Mouse (Mus musculus) layer of hippocampus, postnatal 14 days (tissue): ENCODE measurements at regions not wholly inside any gene's neighbourhood (a gene's known extent, or its start where the extent isn't known, plus 50 kb on each side); places are given as distances from the start of the nearest gene placed in this dataset.

Experiments
- DNase-seq, 2 experiments: peaks; one replicate each; pipeline ENCODE4 v3.0.0; 2021 to 2022; ENCODE audit warnings: low spot score in 2 of 2, mixed read lengths in 1 of 2

DNA sequence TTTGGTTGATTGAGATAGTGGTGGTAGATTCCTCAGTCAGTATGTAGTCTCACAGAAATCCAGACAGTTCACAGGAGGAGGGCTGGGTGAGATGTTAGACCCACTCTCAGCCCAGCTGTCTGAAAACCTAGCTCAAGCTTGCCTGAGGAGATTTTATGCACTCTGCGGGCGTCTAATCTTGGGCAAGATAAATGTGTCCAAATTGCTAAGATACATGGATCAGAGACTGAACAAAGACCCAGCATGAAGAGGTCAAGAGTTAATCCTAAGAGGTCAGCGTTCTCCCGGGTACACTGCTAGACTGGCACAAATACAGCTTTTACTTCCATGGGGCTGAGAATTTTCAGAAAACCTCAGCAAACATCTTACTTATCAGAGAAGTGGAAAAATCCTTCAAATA lies 186.8 kb upstream of the Dusp10 start:
- DNase-seq = no peak

DNA sequence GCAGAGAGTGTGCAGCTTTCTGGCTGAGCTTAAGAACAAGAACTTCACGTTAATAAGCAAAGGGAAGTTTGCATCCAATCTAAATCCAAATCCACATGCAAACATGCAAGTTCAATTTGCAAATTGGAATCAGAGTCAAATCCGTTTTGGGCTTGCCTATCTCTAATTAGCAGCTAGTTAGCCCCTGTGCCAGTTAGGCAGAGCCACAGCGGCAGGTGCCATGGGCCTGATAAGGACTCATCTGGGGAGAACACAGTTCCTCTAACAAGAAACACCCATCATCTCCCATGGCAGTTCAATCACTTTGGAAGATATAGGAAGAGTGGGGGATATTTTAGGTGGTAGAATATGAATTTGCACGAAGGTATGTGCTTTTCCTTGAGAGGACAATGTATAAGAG lies 168.0 kb upstream of the Dusp10 start:
- no peak for DNase-seq

DNA sequence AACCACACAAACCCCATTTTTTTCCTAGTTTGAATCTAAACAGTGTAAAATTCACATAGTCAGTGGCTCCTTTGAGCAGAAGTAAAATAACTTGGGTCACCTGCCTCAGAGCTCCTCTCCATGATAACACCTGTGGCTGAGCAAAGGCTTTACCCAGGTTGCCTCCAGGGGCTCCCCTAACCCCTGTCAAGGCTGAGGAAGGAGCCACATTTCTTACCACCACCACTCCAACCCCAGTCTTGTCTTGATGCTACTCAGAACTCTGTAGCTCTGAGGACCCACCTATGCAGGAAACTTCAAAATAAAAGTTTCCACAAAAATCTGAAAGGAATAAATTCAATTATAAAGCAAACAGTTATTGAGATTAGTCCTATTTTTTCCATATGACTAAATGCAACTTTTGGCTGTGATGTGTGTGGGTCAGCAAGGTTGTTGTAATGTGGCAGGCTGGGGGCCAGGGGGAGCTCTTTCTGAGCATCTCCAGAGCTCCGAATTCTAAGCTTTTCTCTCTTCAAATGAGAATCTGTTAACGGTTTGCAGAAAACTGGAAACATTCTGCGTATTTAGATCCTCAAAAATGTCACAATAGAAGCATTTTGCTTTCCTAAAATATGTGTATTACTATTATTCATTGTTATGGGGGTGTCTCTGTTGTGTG lies 159.0 kb upstream of the Dusp10 start:
- peak in 1 of 2 experiments; percentile 5 for DNase-seq

DNA sequence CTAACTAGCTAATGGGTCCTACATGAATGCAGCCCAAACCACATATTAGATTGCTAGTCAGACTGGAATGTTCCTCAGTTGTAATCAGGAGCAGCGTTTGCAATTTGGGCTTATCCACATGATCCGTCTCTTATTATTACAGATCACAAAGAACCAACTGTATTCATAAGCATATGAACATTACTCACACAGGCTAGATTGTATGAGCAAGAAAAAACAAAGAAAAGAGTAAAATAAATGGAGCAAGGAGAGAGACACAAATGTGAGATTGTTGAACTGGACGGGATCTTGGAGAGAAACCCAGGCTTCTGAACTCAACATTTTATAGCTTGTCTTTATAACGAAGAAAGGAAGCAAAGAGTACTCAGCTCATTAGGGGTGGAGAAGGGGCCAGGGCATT lies 148.0 kb upstream of the Dusp10 start:
- DNase-seq = no peak

DNA sequence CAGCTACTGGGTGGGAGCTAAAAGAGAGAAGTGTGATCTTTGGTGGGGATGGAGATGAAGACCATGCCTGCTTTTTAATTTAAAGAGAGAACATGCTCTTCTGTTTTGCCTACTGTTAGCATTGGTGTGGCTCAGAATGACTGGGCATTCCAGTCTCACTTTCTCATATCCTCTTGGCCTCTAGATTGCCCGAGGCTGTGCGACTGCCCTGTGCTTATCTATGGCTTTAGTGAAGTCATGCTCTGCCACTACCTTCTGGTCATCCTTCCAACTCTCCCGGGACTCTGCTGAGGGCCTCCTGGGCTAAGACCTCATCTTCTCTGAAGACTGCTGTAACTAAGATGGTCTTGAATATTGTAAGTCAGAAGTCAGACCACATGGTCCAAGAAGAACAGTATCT lies 147.5 kb upstream of the Dusp10 start:
- no peak for DNase-seq

DNA sequence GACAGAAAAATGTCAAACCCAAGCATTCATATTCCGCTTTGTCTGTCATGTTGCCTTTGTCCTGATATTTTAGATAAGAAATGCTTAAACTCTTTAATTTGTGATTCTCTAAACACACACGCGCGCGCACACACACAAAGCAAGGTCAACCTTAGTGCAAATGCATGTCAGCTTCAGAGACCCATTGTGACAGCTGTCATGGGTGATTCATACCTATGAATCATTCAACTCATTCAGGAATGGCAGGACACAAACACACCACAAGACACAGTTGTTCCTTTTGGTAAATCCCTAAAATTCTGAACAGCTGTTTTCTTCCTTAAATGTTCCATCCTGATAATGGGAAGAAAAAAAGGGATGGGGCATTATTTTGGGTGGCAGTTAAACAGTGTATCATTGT lies 144.1 kb upstream of the Dusp10 start:
- DNase-seq = no peak

DNA sequence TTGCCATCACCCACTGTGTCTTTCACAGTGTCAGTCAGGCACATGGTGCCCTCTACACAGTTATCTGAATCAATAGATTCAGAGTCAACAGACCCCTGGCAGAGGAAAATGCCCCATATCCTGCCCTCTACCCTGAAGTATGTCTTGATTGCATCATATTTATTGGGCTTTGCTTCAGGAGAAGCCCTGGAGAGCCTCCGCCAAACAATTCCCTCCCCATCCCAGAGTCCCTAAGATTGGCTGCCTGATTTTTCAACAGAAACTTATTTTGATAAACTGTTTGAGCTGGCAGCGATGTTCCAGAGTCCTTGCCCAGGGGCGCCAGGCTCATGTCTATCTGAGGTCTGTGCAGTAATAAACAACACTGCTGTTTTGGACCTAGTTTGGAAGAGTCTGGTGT lies 117.2 kb upstream of the Dusp10 start:
- no peak for DNase-seq

DNA sequence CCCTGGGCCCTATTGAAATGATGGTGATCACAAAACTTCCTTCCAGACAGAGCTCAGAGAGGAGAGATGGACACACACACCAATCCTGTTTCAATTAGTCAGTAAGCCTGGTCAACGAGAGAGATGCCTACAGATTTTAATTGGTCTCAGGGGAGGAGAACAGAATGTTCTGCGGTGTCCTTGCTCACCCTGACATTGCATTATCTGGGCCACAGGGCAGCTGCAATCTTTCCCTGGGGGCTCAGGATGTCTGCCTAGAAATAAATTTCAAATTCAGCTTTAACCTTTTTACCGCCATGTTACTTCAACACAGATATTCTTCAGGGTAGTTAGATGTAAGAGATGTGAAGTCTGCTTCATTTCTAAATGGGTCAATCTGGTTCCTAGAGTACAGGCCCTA lies 115.0 kb upstream of the Dusp10 start:
- no peak for DNase-seq

DNA sequence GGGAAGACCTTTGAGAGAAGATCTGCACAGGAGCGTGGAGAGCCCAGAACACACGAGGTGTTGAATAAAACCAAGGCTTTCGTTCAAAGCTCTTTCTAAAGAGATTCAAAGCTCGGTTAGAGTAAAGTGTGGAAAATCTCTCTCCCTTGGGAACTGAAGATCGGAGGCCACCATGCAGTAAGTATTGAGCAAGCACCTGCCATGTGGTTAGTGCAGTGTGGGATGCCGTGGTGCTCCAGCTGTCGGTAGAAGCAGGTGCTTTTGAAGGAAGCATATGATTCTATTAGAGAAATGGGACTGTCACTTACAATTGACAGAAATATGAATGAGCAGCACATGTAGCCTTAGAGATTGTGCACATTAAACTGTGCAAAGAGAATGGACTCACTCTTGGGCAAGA lies 108.5 kb upstream of the Dusp10 start:
- DNase-seq = no peak

DNA sequence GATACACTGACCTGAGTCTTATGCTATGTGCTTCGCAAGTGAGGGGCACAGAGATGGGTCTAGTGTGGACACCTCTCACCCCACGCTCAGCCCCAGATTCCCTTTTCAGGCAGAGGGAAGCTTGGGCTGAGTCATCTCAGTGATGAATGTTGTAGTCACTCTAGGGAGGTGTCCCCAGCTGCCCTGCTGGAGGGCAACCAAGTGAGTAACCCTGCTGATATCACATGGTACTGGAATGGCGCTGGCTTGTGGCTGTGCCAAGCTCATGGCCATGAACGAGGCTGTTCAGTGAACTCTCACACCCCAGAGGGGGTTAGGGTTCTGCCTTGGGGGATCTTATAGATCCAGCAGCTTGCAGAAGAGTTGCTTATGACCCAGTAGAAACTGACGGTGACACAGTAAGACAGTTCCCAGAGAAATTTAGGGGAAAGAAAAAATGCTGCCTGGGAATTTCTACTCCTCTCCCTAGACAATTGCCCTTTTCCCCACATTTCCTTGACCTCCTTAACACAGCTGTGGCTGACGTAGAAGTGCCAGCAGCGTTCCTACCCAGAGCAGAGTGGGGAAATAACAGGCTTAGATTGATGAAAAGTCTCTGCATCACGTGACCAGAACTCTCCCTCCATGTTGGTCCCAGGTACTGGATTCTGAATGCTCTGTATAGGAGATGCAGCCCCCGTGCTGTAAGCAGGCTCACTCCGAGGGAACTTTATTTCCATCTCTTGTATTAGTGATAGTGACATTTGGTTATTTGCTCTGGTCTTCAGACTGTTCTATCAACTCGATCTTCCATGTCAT lies 107.6 kb upstream of the Dusp10 start:
- no peak for DNase-seq

DNA sequence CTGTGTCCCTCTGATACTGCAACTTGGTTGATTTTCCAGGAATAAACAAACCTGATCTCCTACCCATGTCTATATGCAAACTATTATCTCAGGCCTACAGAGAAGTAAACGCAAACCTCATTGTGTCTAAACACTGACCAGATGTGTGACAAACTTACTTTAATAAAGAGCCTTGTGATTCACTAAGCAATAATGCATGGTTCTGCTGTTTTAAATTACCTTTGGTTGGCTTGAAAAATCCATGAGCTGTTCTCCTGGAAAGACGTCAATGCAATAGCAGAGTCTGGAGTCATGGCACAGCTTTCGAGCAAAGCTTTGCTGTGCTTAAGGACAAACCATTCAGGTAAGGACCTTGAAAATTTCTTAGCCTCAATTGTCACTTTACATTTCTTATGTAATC lies 95.4 kb upstream of the Dusp10 start:
- DNase-seq = no peak

DNA sequence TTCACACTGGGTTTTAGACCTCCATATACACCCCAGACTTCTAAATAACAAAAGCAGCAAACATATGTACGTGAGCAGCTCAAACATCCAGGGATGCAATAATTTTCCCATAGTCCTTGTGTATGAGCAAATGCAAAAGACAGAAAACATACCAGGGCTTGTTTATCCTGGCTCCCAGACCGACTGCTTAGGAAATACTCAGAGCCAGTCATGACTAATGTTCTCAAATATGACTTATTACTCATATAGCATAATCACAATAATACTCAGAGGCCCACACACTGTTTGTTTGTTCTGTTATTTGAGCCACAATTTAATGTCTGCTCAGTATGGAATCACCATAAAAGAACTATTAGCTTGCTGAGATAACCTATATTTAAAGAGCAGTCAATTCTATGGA lies 91.8 kb upstream of the Dusp10 start:
- DNase-seq = no peak

DNA sequence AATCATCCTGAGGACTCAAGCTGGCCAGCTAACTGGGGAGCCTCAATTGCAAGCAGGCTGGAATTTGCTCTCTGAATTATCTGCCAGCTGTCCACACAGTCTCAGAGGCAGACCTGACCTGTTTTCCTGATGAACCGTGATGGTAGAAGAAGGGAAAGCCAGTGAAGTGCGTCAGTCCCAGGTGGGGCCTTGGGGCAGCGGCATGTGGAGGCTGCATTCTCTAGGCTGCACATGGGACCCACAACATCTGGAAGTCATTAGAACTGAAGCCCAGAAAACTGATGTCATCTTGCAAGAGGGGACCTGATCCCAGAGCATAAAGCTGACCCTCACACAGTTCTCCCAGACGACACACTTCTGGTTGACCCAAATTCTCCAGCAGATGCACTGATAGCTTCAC lies 84.6 kb upstream of the Dusp10 start:
- no peak for DNase-seq

DNA sequence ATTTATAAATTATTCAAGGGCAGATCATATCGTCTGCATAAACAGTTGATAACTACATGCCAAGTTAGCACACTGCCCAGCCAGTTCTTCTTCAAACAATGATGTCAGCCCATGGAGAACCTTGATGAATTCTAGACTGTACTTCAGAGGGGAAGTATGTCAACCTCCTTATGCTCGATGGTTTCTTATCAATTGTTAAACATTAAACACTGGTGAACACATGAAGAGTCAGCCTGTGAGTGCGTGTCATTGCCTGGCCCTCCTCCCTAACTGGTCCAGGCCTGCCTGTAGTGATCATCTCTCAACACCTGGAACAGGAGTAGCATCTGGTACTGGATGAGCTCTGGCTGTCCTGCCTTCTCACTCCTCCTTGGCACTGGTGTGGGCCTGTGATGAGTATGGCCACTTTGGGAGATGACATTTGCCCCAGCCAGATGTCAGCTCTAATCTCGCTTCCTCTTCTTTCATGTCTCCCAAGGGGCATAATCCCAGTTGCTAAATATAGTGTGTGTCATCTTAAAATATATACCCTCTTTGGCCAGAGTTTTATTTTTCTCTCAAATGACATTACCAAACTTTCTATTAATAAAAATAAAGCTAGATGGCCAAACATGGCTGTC lies 82.6 kb upstream of the Dusp10 start:
- no peak for DNase-seq

DNA sequence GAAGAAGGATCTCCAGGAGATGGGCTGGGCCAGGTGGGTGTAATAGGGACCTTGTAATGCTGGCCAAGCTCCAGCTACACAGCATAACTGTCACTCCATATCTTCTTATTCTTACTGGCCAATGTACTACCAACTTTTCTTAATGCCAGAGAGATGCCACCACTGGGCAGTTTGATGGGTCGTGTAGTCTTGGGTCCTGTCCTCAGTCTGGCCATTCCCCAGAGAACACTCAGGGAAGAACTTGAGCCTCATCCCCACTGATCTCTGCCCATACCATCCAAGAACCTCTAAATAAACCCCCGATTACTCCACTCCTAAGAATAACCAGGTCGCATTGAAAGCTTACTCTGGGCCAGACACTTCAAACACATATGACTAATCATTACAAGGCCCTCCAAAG lies 82.0 kb upstream of the Dusp10 start:
- DNase-seq = no peak

DNA sequence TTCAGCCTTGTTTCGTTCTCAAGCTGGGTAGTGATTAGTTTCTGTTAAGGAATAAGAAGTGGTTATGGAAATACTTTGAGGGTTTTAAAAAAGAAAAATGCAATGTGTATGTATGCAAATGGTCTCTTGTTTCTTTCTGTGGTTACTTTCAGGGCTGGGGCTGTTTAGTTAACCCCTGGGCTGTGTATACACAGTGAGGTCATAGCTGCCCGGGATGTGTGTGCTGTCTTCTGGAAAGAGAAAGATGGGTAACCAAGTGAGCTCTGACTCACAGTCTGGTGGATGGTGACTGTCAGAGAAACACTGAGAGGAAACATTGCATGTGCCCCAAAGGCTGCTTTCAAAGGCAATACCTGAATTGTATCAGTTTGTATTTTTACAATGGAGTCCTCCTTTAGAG lies 79.3 kb upstream of the Dusp10 start:
- DNase-seq = no peak

DNA sequence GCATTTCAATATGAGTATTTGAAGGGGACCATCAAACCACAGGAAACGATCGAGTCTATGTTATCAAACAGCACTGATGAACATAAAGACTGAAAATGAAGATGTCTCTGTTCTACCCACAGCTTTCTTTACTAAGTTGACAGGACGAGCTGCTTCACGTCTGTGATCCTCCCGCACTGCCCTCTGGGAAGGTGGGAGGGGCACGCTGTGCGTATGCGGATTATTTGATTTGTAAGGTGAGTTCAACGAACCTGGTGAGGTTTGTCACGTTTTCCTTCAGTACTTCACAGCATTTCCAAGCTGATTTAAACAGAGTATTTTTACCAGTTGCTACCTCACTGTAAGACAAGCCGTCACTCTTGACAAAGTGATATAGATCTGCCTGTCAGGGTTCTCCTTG lies 75.9 kb upstream of the Dusp10 start:
- no peak for DNase-seq

DNA sequence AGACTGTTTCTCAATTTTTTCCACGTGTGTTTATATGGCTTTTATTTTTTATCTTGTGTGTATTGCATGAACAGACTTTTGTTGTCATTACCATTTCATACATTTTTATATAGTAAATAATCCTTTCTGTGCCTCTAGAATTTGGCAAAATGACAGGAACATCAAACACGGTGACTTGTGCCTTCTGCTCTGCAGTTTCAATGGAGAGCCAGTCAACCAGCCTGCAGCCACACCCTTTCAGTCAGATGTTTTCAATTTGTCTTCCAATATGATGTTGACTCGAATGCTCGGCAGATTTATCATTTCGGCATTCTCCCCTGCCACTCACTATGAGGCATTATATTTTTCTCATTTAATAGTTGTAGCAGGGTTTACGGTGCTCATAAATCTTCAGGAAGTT lies 74.7 kb upstream of the Dusp10 start:
- DNase-seq = no peak

DNA sequence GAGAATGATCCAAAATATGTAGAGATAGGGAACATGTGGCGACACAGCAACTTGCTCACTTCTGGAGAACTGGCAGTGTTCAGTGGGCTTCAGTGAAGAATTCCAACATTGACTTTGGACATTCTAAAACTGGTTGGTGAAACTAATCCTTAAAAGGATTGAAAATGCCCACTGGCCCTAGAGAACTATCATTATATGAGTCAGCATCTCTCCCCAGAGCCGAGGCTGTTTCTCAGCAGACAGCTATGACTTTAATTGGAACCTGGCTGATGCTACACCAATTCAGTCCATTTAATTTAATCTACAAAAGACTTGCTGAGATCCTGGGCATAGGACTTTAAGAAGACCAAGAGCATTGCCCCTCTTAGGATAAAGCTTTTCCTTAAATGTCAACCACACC lies 72.4 kb upstream of the Dusp10 start:
- no peak for DNase-seq

DNA sequence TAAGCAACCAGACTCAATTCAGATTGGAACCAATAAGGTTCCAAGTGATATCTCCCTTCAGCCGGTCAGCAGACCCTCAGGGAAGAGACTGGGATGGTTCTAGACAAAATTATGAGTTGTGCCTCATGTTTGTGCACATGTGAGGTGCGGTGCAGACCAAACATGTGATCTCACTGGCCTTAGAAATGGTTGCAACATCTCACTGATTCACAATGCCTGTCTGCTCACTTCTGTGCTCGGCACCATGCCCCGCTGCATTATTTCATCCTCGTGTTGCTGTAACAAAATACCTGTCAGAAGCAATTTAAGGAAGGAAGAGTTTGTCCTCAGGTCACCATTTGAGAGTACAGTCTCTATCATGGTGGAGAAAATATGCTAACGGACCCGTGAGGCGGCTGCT lies 66.9 kb upstream of the Dusp10 start:
- no peak for DNase-seq

DNA sequence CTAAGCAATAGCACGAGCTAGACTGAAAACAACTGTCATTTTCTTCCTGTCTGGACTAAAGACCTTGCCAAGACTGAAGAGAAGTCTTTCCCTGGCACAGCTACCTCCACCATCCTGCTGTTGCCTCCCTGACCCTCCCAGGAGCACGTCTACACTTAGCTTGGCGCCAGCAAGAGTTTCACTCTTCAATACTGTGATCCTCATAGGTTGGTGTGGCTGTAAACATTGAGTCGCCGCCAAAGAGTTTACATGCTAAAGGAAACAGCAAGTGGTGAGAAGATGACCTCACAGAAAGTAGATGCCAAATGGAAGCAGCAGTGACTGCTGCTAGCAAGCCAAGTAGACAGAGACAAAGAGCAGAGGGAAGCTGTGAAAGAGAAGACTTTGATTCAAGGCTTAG lies 66.0 kb upstream of the Dusp10 start:
- DNase-seq = no peak

DNA sequence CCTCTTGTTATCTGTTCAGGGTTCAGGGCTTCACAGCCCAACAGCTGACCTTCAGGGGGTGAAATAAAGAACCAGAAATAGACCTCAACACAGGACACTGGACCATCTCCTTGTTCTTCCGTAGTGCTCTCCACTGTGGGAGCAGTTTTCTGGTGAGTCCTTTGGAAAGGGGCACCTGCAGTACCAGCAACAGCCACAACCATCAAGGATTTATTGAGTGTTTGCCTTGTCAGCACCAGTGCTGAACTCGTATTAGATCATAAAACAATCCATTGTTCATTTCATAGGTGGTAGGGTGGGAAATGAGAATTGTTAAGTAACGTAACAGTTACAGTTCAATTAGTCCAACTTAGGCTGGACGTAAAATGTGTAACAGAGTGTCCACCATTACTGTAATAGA lies 63.9 kb upstream of the Dusp10 start:
- DNase-seq = no peak

DNA sequence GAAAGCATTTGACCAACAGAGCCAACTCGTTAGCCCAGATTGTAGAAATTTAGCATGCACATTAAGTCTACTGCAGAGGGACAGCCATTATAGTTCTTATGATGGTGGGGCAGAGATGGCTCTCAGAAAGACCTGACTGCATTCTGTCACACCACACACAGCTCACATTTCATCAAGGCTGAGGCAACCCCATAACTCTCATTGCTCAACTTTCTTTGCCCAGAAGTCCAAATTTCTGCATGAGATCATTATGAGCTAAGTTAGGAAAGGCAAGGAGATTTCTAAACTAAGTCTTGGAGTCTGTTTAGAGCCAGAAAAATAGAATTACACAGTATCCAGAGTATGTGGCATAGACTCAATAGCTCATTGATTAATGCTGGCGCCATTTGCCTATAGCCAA lies 59.0 kb upstream of the Dusp10 start:
- no peak for DNase-seq
